Mouse (Mus musculus): ENCODE data around the gene Gnao1.

- TF ChIP-seq POLR2A (IDR thresholded peaks at IDR 0.05; ENCODE audit: extremely low read depth, insufficient read depth, low read length) (no peak), CTCF (IDR thresholded peaks at IDR 0.05; ENCODE audit: extremely low read depth, insufficient read depth, low read length) (no peak)
These were observed 115.7 kb downstream of the Gnao1 start for GRCm38 (mm10) chr8:93925513-93925912.

All from cortical plate, adult 2 months (tissue).